Mouse (Mus musculus) heart, adult 2 months (tissue): ENCODE measurements at regions not wholly inside any gene's neighbourhood (a gene's known extent, or its start where the extent isn't known, plus 50 kb on each side); places are given as distances from the start of the nearest gene placed in this dataset.

Source experiments
- DNase-seq, 2 experiments: peaks; one replicate each; pipeline ENCODE4 v3.0.0; 2021
- H3K27ac ChIP-seq: fragments of 200-600 bp; 2 replicates; pipeline ENCODE4 v1.8.1; 2022
- H3K27me3 ChIP-seq: fragments of 200-500 bp; 2 replicates; pipeline ENCODE4 v1.6.1; 2012; ENCODE audit warnings: mild to moderate bottlenecking, low read length, inconsistent platforms, mixed read lengths; ENCODE audit not compliant: control insufficient read depth, insufficient read depth
- H3K36me3 ChIP-seq: fragments of 200-500 bp; 2 replicates; pipeline ENCODE4 v1.6.1; 2012; ENCODE audit warnings: low read length, inconsistent platforms; ENCODE audit not compliant: control insufficient read depth, insufficient read depth
- H3K4me1 ChIP-seq: fragments of 200-500 bp; 2 replicates; pipeline ENCODE4 v1.6.1; 2011; ENCODE audit warnings: low read length; ENCODE audit not compliant: control insufficient read depth, insufficient read depth
- H3K4me3 ChIP-seq: fragments of 200-600 bp; 2 replicates; pipeline ENCODE4 v1.8.1; 2022
- H3K79me2 ChIP-seq: fragments of 200-500 bp; replicated peaks from 2 replicates; pipeline ENCODE4 v1.6.1; 2012; ENCODE audit warnings: mild to moderate bottlenecking, inconsistent platforms, low read length, moderate library complexity, mixed read lengths; ENCODE audit not compliant: control insufficient read depth, insufficient read depth
- H3K9ac ChIP-seq: fragments of 200-500 bp; 2 replicates; pipeline ENCODE4 v1.6.1; 2012; ENCODE audit warnings: low read depth, mild to moderate bottlenecking, control low read depth, inconsistent platforms, low read length, mixed read lengths
- CTCF ChIP-seq: fragments of 200-600 bp; IDR thresholded peaks from 2 replicates; pipeline ENCODE4 v1.8.1; 2022; ENCODE audit warnings: antibody characterized with exemption, mild to moderate bottlenecking, moderate library complexity
- EP300 ChIP-seq: fragments of 200-500 bp; IDR thresholded peaks from 2 replicates; pipeline ENCODE4 v1.6.1; 2011; ENCODE audit warnings: low read depth, low read length, control low read depth; ENCODE audit not compliant: insufficient read depth
- POLR2A ChIP-seq: fragments of 200-500 bp; IDR thresholded peaks from 2 replicates; pipeline ENCODE4 v1.6.1; 2011; ENCODE audit warnings: mild to moderate bottlenecking, low read depth, low read length, control low read depth; ENCODE audit not compliant: insufficient read depth
- WGBS: fragments of 180-500 bp; shearing (Covaris S2); methylation state at CpG from one replicate; pipeline ENCODE4 v1.1.7; 2018; 5-methylcytosine and 5-hydroxymethylcytosine counted together
- intact Hi-C: fragments of 180-260 bp; cut with DNase I; formaldehyde crosslinking; loops from one replicate; pipeline ENCODE4 v1.15.1; 2025

DNA sequence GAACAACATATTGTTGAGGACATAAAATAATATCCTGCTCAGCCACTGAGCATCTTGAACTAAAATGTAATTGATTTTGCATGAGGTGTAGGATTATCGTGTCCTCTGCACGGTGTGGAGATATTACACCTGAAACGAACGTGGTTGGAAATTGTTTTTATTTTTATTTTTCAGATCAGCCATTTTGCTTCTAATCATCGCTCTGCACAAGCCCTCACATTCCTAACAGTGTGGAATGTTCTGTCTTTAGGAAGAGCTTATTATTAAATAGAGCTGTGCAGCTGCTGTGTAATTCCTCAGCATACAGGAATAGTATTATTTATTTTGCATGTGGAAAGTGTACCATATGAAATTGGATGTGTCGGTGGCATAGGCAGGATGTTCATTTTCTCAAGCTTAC lies 1014.3 kb downstream of the Adgrl2 start:
- Histone ChIP-seq H3K9ac (no peak overlapping the region), H3K27ac (no peak overlapping the region), H3K4me1 (no peaks in the 10 kb centered on the region), H3K36me3 (no peaks in the 10 kb centered on the region), H3K4me3 (no peak overlapping the region), H3K79me2 (no peaks in the 10 kb centered on the region), H3K27me3 (no peaks in the 10 kb centered on the region)
- no peak for DNase-seq
- TF ChIP-seq EP300: no peak
- no peak for TF ChIP-seq CTCF
- no peak for TF ChIP-seq POLR2A
- WGBS: 80% methylated on average over 6 of the region's 6 CpGs
- intact Hi-C loops: no loop called here

GRCm38 (mm10) chr3:147975500-147975899 lies 1014.9 kb downstream of the Adgrl2 start:
- Histone ChIP-seq H3K36me3 (no peaks in the 10 kb centered on the region), H3K9ac (no peak overlapping the region), H3K79me2 (no peaks in the 10 kb centered on the region), H3K4me1 (no peaks in the 10 kb centered on the region), H3K27ac (no peak overlapping the region), H3K27me3 (no peaks in the 10 kb centered on the region), H3K4me3 (no peak overlapping the region)
- TF ChIP-seq POLR2A (no peak), EP300 (no peak)
- intact Hi-C loops: no loop called here
- DNase-seq: no peak
- WGBS: 87% methylated on average over 10 of the region's 10 CpGs

DNA sequence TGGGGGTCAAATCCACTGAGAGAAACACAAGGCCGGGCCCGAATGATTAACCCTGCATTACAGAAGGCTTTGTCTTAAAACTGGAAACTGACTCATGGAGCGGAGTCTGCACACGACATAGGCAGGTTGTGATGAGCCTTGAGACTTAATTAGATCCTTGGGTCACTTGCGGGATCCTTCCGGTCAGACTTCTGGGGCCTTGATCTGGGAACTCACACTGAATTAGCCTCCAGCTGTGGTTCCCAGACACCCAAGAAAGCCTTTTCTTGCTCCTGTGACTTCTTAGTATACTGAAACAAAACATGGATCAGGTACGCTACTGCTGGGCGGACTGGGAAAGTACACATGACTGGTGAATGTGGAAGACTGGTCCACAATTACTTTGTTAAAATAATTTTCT lies 1015.8 kb downstream of the Adgrl2 start:
- WGBS: 81% methylated on average over 8 of the region's 8 CpGs
- H3K27me3 ChIP-seq: no peaks in the 10 kb centered on the region
- intact Hi-C loops: no loop called here
- H3K36me3 ChIP-seq: no peaks in the 10 kb centered on the region
- H3K4me1 ChIP-seq: no peaks in the 10 kb centered on the region
- no peak overlapping the region for H3K27ac ChIP-seq
- DNase-seq: no peak
- no peaks in the 10 kb centered on the region for H3K79me2 ChIP-seq
- TF ChIP-seq CTCF: no peak
- TF ChIP-seq EP300: no peak
- TF ChIP-seq POLR2A: no peak
- H3K4me3 ChIP-seq: no peak overlapping the region
- H3K9ac ChIP-seq: no peak overlapping the region

GRCm38 (mm10) chr3:147968271-147968670 lies 1022.1 kb downstream of the Adgrl2 start:
- Histone ChIP-seq H3K36me3 (no peaks in the 10 kb centered on the region), H3K79me2 (no peaks in the 10 kb centered on the region), H3K27me3 (no peaks in the 10 kb centered on the region), H3K4me1 (no peaks in the 10 kb centered on the region), H3K9ac (no peak overlapping the region), H3K27ac (no peak overlapping the region), H3K4me3 (no peak overlapping the region)
- TF ChIP-seq EP300 (no peak), CTCF (no peak), POLR2A (no peak)
- no peak for DNase-seq
- intact Hi-C loops: no loop called here
- WGBS: 75% methylated on average over 11 of the region's 11 CpGs

- 77% methylated on average over 9 of the region's 9 CpGs for WGBS
- no peak for DNase-seq
- H3K9ac ChIP-seq: no peak overlapping the region
- intact Hi-C loops: no loop called here
- H3K27ac ChIP-seq: no peak overlapping the region
- TF ChIP-seq POLR2A: no peak
- no peak for TF ChIP-seq EP300
- no peak for TF ChIP-seq CTCF
- no peaks in the 10 kb centered on the region for H3K36me3 ChIP-seq
- no peaks in the 10 kb centered on the region for H3K4me1 ChIP-seq
- H3K4me3 ChIP-seq: no peak overlapping the region
- no peaks in the 10 kb centered on the region for H3K27me3 ChIP-seq
- H3K79me2 ChIP-seq: no peaks in the 10 kb centered on the region
Observed at GRCm38 (mm10) chr3:147967866-147968265, 1022.5 kb downstream of the Adgrl2 start.

GRCm38 (mm10) chr3:147967261-147967660 lies 1023.1 kb downstream of the Adgrl2 start:
- no peaks in the 10 kb centered on the region for H3K36me3 ChIP-seq
- no peaks in the 10 kb centered on the region for H3K79me2 ChIP-seq
- no peak overlapping the region for H3K27ac ChIP-seq
- no peak for TF ChIP-seq POLR2A
- TF ChIP-seq EP300: no peak
- no peak for TF ChIP-seq CTCF
- no peak overlapping the region for H3K4me3 ChIP-seq
- H3K9ac ChIP-seq: no peak overlapping the region
- intact Hi-C loops: no loop called here
- no peaks in the 10 kb centered on the region for H3K4me1 ChIP-seq
- no peaks in the 10 kb centered on the region for H3K27me3 ChIP-seq
- no peak for DNase-seq
- 92% methylated on average over 3 of the region's 3 CpGs for WGBS
